Mouse (Mus musculus) lung, postnatal 25 days (tissue): ENCODE measurements around the gene Mogat2.
A peak's percentile ranks its signal among the peaks of the same experiment; 100 is the strongest.

Source experiments
- DNase-seq: peaks from one replicate; pipeline ENCODE4 v3.0.0; 2022; ENCODE audit warnings: low spot score

Mogat2 gene

DNA sequence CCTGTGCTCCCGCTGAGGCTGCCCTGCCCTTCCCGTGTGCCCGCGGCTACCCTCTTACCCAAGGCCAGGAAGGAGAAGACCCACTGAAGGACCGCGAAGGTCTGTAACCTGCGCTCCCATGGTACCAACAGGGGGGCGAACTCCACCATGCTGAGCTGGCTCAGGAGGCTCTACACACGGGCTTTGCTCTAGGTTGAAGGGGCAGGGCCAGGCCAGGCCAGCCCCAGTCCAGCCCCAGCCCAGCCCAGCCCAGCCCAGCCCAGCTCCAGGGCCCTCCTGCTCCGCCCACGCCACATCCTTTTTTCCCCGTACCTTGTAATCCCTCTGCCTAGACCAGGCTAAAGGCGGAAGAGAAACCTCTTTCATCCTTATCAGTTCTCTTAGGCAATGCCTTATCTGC, at the start of gene Mogat2:
Gene Mogat2, minus strand, starts transcription at position 203 of the 400 bp plus-strand sequence.
- DNase-seq = no peak

DNA sequence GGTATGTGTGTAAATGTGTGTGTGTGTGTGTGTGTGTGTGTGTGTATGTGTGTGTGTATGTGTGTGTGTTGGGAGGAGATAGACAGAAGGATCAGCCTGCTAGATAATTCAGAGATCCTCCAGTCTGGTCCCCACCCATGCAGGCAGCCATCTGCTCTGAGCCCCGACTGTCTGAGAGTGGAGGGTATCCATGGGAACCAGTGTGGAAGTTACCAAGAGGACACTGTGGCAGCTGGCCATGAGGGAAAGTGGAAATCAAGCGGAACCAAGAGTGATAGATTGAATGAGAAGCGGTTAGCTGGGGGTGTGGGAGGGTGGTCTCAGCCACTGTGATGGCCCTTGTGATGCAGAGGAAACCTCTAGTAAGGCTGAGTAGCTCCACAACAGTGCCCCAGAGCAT, 48.9 kb upstream of the Mogat2 start:
- no peak for DNase-seq

DNA sequence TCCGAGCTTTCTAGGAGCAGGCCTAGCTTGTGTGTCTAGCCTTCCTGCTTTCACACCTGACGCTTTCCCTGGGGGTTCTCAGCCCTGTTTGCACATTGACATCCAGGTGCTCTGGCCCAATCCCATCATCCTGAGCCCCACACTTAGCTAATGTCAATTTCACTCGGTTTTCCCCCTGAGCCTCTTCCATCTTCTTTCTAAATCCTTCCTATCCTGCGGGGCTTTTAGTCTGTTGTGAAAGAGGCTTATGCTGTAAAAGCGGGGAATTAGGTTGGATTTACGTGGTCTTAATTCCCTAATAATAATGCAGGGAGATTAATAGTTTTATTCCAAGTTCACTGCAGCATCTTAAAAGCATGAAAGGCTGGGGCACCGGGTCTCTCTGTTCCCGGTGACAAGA, 41.2 kb upstream of the Mogat2 start:
- no peak for DNase-seq

DNA sequence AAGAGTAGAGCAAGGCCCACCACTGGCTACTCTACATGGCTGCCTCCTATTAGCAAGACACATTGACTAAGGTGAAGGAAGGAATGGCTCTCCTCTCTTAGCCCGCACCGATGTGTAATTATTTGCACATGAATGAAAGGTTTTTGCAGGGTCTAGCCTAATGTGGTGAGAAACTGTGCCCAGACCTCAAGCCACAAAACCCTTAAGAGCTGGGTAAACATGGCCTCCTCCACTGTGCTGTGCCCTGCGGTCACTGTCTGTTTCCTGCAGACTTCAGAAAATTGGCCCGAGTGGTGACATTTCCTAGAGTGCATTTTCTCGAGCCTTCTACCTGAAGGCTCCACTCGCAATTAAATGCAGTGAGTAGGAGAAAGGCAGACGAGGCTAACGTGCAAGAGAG, 39.9 kb upstream of the Mogat2 start:
- no peak for DNase-seq

DNA sequence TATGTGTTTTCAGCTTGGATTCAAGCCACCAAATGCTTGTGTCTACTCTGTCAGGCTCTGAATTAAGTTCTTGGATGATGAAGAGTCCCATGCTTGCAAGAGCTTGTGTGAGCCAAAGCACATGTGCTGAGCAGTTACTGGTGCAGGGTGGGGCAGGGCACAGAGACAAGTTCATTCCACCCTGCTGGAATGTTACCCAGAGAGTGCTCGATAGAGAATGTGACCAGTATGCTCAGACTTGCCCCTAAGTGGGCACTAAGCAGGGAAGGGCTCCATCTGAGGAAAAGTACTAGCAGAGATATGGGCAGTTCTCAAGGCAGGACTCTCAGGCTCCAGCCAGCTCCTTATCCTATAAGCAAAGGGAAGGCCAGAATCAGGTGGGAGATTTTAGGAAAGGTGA, 38.3 kb upstream of the Mogat2 start:
- no peak for DNase-seq

DNA sequence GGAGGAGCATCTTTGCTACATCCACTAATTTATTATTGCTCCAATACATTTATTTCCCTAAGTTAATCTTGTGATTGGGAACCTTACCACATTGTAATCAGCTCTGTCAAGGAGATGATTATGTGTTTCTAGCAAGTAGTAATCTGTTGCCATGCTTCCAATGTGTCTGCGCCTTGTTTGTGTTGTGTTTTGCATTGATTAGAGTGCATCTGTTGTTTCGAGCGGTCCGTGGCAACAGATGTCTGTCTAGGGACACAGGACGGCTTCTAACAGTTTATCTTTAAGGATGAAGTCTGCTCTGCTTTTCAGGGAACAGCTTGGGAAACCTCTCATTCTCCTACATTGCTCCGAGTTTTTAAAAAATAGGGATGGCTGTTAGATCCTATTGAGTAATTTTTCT, 36.7 kb upstream of the Mogat2 start:
- DNase-seq = no peak

DNA sequence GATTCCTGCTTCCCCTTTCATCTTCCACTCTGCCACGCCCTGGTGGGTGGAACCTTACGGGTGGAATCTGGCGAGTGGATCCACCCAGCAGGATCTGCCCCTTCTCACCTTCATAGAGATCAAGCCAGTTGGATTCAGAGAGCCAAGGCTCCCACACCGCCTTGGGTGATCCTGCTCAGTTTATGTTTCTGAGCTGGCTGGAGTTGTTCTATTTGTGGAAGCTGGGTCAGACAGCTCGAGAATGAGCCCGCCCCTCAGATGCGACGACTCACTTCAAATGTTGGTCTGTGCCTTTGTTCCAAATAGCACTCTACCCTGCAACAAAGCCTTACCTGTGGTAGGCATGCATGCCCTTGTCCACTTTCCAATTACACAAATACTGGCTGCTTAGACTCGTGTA, 33.2 kb upstream of the Mogat2 start:
- no peak for DNase-seq

DNA sequence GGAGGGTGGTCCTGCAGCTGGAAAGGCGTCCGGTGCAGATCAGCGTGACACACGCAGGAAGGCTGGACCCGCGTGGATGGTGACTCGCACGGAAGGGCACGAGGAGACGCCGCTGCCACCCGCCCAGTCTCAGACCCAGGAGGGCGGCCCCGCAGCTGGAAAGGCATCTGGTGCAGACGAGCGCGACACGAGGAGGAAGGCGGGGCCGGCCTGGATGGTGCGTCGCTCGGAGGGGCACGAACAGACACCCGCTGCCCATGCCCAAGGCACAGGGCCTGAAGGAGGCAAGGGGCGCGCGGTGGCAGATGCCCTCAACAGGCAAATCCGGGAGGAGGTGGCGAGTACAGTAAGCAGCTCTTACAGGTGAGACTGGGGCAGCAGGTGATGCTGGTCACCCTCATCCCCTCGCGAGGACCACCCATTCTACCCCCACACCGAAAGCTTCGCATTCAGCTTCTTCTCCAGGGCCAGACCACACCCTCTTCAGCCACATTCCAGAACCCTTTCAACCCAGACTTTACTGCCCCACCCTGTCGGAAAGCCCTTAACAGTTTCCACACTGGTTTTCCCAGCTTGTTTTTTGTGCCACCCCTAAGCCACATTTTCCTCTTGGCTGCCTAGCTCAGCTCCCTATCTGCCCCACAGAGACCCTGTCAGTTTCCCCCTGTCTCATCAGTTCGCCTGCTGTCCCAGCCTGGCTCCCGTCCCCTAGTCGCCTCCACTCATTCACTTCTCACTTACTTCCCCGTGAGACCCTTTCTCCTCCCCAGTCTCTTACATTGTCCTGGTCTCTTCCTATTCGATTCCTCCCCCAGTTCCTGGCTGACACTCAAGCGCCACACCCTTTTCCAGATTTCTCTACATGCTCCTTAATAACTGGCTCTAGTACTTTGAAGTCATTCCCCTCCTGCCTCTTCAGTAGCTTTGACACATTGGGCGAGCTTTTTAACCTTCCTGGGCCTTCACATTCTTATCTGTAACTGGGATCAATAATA, 30.8 kb upstream of the Mogat2 start:
- DNase-seq = no peak

DNA sequence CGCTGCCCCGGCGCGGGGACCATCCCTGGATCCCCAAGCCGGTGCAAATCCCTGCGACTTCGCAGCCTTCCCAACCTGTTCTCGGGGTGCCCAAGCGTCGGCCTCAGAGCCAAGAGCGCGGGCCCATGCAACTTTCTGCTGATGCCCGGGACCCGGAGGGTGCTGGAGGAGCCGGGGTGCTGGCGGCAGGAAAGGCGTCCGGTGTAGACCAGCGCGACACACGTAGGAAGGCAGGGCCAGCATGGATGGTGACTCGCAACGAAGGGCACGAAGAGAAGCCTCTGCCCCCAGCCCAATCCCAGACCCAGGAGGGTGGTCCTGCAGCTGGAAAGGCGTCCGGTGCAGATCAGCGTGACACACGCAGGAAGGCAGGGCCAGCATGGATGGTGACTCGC, 30.1 kb upstream of the Mogat2 start:
- DNase-seq = no peak

DNA sequence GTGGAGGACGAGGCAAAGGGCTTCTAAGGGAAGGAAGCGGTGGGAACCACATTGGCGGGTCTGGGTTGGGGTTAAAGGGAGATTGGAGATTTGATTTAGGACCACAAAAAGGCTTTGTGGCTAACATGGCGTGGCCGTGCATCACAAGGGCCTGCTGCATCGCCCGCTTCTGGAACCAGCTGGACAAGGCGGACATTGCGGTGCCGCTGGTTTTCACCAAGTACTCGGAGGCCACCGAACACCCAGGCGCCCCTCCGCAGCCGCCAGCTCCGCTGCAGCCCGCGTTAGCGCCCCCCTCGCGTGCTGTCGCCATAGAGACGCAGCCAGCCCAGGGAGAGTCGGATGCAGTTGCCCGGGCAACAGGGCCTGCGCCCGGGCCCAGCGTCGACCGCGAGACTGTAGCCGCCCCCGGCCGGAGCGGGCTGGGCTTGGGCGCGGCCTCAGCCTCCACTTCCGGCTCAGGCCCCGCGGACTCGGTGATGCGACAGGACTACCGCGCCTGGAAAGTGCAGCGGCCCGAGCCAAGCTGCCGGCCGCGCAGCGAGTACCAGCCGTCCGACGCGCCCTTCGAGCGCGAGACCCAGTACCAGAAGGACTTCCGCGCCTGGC, 29.6 kb upstream of the Mogat2 start:
- no peak for DNase-seq

DNA sequence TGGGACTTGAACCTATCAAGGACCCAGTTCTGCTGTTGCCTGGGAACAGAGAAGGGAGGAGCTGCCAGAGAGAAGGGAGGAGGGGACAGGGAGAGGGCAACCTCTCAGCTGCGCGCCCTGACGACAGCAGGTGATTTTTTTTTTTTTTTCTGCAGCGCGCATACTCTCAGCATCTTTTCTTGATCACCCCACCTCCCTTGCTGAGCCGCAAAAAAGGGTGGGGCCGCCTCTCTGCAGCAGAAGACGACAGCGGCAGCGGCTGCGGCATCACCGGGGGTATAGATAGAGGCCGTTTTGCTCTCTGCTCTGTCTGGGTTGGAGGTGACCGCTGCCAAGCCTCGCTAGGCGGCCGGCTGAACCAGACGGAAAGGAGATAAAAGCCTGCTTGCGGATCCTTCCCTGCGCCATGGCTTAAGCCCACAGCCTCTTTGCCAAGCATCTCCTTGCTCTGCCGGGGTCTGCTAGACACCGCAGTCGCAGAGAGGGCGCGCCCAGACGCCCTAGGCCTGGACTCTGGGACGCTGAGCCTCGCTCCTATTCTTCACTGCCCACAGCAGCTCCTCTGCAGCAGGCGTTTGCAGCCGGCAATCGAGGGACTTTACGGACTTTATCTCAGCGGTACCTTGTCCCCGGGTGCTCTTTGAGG, 29.0 kb upstream of the Mogat2 start, which contains the start of gene Map6:
Gene Map6, plus strand, starts transcription at position 197 of the 646 bp plus-strand sequence.
- no peak for DNase-seq

DNA sequence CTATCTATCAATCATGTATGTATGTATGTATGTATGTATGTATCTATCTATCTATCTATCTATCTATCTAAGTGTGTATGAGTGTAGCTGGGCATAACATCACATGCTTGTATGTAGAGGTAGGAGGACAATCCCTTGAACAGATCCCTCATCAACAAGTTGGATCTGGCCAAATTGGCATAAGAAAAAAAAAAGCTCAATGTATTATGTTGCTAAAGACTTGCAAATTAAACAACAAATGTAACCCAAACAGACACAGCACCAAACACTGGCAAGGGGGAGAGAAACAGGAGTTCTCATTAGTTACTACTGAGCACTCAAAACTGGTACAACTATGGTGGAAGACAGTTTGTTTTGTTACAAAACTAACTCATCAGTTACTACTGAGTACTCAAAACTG, 26.2 kb upstream of the Mogat2 start:
- DNase-seq = no peak

DNA sequence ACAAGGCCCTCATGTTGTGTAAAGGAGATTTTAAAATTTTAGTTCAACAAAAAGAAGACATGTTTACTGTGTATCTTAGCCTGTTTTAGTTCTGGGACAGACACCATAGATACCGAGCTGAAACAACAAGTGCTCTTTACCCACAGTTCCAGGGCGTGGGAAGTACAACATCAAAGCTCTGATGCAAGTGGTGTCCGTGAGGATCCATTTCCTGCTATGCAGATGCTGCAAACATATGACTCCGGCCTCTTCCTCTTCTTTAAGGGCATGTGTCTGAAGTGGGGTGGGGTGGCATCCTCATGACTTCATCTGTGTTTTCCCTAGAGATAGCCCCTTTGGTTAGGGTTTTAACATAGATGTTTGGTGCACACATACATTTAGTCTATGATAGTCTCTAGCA, 25.1 kb upstream of the Mogat2 start:
- no peak for DNase-seq

DNA sequence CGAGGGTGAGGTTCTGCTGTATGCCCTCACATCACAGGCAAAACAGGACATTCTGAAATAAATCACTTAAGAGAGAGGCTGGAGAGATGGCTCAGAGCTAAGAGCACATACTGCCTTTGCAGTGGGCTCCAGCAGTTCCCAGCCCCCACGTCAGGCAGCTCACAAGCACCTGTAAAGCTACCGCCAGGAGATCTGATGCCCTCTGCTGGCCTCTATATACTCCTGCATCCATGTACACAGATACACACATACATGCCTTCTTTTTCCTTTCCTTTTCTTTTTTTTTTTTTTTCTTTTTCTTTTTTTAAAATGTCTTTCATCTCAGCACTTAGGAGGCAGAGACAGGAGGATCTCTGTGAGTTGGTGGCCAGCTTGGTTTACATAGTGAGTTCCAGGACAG, 23.5 kb upstream of the Mogat2 start:
- no peak for DNase-seq

DNA sequence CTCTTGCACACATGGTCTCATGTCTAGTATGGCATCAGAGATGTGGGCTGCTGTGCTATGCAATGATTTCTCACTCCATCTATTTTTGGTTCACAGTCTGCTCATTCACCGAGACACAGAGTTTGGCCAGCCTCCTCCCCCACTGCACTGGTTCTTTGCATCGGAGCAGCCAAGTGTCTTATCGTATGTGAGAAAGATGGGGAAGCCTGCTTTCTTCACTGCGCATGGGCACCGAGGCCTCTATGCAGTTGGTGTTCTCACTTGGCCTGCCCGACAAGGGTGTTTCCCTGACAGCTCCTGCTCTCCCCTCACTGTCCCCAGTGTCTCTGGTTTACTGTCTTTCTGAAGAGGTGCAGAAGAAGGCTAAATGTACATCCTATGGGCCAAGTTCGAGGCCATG, 16.6 kb upstream of the Mogat2 start:
- no peak for DNase-seq

DNA sequence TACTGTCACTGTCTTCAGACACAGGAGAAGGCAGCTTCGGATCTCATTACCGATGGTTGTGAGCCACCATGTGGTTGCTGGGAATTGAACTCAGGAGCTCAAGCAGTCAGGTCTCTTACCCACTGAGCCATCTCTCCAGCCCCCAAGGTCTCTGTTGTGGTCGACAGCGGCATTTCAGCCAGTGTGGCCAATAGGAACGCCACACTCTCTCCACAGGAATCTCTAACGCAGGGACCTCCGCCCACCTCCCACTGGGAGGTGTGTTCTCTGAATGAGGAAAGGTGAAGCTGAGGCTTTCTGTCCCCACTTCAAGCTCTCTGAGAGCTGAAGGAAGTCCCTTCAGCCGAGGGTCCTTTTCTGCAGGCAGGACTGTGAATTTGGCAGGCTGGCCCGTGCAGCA, 12.0 kb upstream of the Mogat2 start:
- DNase-seq = no peak

DNA sequence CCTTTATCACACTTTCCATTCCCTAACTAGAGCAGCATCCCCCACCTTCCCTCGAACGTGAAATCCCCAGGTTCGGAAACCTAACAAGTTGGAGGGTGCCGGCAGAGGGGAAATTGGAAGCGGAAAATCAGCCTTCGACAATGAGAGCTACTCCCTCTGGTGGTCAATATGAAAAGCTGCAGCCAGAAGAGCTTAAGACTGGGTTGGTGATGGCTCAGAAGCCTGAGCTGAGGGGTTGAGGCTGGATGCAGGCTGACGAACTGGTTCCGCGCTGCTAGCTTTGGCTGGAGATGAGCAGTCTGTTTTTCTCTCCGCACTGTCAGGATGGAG, 11.1 kb upstream of the Mogat2 start:
- DNase-seq = peak; percentile 57

DNA sequence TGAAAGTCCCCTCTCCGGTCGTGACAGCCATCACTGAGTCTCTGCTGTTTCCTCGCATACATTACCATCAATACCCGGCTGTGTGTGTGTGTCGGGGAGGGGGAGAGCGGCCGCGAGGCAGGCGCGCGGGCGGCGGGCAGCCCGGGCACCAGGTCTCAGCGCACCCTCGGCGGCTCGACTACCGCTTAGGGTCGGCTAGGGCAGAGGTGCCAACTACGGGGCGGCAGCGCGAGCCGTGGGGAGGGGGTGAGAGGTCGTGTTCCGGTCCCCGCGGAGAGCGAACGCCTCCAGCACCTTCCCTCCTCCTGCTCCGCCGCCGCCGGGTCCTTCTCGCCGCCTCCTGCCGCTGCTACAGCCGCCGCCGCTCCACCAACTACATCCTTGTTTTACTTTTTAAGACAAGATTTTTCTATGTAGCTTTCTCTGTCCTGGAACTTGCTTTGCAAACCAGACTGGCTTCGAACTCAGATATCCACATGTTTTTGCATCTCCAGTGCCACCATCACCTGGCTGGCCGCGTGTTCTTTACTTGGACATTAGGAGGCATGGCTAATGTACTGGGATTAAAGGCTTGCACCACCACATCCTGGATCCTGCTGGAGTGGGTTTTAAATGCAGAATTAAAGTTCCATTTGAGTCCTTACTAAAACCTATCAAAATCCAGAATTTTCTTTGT, 10.6 kb upstream of the Mogat2 start:
- DNase-seq = no peak

DNA sequence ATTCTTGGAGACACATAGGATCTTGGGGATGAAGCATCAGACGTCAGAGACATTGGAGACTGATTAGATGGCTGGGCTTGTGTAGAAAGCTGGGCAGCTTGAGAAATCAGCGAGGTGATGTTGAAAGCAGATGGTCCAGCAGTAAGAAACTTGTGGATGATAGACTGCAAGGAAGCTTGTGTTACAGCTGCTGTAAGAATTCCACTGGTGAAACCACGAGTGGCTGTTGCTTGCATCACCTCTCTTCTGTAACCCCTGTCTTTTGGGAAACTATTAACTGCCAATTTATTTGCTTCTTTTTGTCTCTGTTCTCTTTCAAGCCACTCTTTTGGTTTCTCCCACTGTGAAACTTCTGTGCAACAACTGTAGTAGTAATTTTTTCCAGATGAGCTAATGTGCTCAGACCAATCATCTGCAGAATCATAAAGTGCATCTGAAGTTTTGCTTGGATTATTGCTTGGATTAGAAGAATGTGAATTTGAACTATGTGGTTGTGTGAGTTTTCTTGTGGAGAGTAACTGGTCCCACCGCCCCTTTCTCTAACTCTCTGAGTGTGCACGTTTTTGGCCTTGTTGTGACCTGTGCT, 9.8 kb upstream of the Mogat2 start:
- DNase-seq = no peak

DNA sequence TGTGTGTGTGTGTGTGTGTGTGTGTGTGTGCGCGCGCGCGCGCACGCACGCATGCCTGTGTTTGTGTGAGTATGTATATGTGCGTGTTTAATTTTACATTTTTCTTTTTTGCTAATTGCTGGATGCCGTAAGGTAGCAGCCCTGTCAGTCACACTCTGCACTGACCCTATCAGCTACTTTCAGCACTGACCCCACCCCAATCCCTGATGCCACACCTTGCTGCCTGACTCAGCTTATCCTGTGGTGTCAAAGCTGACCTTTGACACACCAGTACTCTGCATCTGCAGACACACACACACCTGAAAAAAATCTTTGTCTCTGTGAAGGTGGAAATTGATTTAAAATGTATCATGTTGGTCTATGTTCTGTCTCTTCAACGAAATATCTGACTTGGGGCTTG, 3.7 kb upstream of the Mogat2 start:
- no peak for DNase-seq

DNA sequence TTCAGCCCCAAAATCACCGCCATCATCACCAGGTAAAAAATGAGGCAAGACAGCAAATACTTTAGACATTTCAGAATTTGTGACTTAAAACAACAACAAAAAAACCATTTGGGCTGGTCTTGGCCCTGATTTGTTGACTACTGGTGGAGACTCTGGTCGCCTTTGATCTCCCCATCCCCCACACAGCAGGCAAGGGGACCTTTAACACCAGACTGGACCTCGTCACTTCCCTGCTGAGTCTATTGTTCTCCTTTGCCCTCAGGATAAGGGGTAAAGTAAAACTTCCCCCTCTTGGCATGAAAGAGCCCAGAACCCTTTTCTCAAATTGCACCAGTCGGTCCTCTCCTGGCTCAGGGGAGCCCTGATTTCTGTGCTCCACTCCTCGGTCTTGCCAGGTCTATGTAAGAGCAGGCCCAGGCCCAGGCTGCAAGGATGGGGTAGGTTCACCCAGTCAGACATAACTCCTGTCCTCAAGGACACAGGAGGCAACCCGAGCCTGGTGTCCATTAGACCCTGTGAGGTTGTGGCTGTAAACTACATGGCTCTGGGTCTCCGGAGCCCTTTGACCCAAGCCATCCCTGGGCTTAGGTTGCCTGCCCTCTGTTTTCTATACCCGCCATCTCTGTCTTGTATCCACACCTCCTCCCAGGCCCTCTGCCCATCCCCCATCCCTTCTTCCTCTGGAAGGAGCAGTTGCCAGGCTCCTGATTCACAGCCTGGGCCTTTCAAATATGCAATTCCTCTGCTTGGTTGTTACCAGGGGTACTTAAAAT, 1.3 kb downstream of the Mogat2 start:
- DNase-seq = no peak
